Mouse (Mus musculus): ENCODE measurements around the gene Pde3a. TPM values are rescaled to one million over a fixed set of nuclear protein-coding genes. Genes with fewer than 3 reads are reported as not detected.

Pde3a gene
- total and polyA plus RNA-seq, 2 experiments from 2014 or later: 2.0 to 12.1 TPM

DNA sequence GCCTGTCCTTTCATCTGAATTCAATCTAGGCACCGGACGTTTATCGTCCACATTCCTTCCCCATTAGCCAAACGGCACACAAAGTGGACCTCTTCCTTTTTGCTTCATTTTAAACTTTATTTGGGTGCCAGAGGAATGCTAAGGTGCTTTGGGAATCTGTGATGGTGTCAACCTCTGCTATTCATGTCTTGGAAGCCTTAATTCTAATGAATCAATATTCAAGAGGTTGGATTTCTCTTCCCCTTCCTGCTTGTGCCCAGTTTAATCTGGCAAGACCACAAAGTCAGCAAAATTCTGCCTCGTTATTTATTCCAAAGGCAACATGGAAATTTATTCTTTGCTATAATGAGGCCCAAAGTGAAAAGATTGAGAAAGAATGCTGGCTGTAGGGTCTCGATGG lies 281.8 kb downstream of the Pde3a start:
- H3K36me3 ChIP-seq (ENCODE audit: insufficient read depth, low read length): no peaks in the 10 kb centered on the region
- H3K9me3 ChIP-seq (ENCODE audit: low read length): no peaks in the 10 kb centered on the region
- no peak overlapping the region for H3K9ac ChIP-seq (replicated peaks; ENCODE audit: low read length, poor library complexity, severe bottlenecking)
- no peaks in the 10 kb centered on the region for H3K27me3 ChIP-seq (ENCODE audit: insufficient read depth, low read length)
- 79% methylated on average over 6 of the region's 6 CpGs for WGBS
- ATAC-seq (ENCODE audit: low FRiP score) (no peak), DNase-seq (ENCODE audit: low spot score) (no peak)
- no peak for TF ChIP-seq CTCF (IDR thresholded peaks at IDR 0.05)
- no peak overlapping the region for H3K4me2 ChIP-seq (ENCODE audit: low read depth, low read length, poor library complexity, severe bottlenecking)
- no peak overlapping the region for H3K4me3 ChIP-seq (ENCODE audit: low read depth, low read length)
- no peak overlapping the region for H3K27ac ChIP-seq (ENCODE audit: low read depth, low read length)
- H3K4me1 ChIP-seq (ENCODE audit: insufficient read depth, low read length): no peaks in the 10 kb centered on the region

DNA sequence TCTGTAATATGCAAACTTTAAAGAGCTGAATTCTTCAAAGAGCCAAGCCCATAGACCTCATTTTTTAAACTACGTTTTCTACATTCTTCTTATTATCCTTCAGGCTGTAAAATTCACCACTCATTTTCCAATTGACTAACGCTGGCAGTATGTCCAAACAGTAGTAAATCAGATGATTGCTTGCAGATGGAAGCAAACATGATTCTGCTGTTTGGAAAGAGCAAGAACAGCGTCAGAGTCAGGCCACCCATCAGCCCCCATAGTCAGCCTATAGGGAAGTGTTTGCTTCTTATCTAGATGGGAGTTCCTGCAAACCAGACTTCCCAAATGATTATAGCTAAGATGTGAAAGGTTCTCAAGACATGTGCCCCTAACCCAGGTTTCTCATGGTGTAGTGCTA lies 288.2 kb downstream of the Pde3a start:
- ATAC-seq (ENCODE audit: low FRiP score) (no peak), DNase-seq (ENCODE audit: low spot score) (no peak)
- no peak overlapping the region for H3K4me2 ChIP-seq (ENCODE audit: low read depth, low read length, poor library complexity, severe bottlenecking)
- H3K9ac ChIP-seq (replicated peaks; ENCODE audit: low read length, poor library complexity, severe bottlenecking): no peak overlapping the region
- H3K36me3 ChIP-seq (ENCODE audit: insufficient read depth, low read length): no peaks in the 10 kb centered on the region
- no peaks in the 10 kb centered on the region for H3K9me3 ChIP-seq (ENCODE audit: low read length)
- H3K27ac ChIP-seq (ENCODE audit: low read depth, low read length): no peak overlapping the region
- no peak overlapping the region for H3K4me3 ChIP-seq (ENCODE audit: low read depth, low read length)
- no peak for TF ChIP-seq CTCF (IDR thresholded peaks at IDR 0.05)
- H3K4me1 ChIP-seq (ENCODE audit: insufficient read depth, low read length): no peaks in the 10 kb centered on the region
- H3K27me3 ChIP-seq (ENCODE audit: insufficient read depth, low read length): no peaks in the 10 kb centered on the region
- 77% methylated on average over 3 of the region's 3 CpGs for WGBS

DNA sequence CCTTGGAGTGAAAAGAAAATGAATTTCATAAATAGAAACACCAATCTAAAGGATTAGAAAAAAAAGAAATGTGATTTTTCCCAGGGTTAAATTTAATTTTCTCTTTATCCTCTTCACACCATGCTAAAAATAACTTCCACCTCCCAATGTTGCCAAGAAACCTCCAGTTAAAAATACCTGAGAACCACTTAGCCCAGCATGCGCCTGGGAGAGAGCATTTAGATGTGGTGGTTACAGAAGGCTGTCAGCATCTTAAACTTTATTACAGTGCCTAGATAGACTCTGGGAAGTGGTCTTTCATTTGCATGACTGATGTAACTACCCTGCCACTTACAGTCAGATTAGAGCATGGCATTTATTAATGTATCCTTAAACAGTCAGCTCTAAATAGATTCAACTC lies 292.1 kb downstream of the Pde3a start:
- H3K36me3 ChIP-seq (ENCODE audit: insufficient read depth, low read length): no peaks in the 10 kb centered on the region
- H3K4me1 ChIP-seq (ENCODE audit: insufficient read depth, low read length): no peaks in the 10 kb centered on the region
- DNase-seq (ENCODE audit: low spot score): no peak
- H3K9ac ChIP-seq (replicated peaks; ENCODE audit: low read length, poor library complexity, severe bottlenecking): no peak overlapping the region
- TF ChIP-seq CTCF (IDR thresholded peaks at IDR 0.05): no peak
- no peak overlapping the region for H3K4me3 ChIP-seq (ENCODE audit: low read depth, low read length)
- H3K4me2 ChIP-seq (ENCODE audit: low read depth, low read length, poor library complexity, severe bottlenecking): no peak overlapping the region
- H3K27ac ChIP-seq (ENCODE audit: low read depth, low read length): no peak overlapping the region
- H3K9me3 ChIP-seq (ENCODE audit: low read length): no peaks in the 10 kb centered on the region
- H3K27me3 ChIP-seq (ENCODE audit: insufficient read depth, low read length): no peaks in the 10 kb centered on the region
- 75% methylated on average over 1 of the region's 1 CpGs for WGBS
- ATAC-seq (ENCODE audit: low FRiP score): no peak

DNA sequence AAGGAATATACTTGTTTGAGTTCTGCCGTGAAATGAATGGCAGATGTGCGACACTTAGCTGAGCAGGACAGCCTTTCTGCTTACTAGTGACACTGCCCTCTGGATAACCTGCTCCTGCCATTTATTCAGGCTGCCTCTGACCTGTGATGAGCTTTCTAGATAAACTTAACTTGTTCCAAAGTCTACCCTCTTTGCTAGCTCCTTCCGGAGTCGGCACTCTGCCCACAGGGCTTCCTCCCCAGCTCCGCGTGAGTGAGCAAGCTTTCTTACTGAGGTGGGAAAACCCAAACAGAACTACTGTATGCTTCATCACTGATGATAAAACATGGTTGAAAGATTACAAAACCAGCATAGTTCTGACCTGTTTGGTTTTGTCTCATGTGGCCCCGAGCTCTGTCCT lies 294.3 kb downstream of the Pde3a start:
- H3K27ac ChIP-seq (ENCODE audit: low read depth, low read length): no peak overlapping the region
- ATAC-seq (ENCODE audit: low FRiP score): no peak
- H3K4me2 ChIP-seq (ENCODE audit: low read depth, low read length, poor library complexity, severe bottlenecking): no peak overlapping the region
- no peak for DNase-seq (ENCODE audit: low spot score)
- H3K36me3 ChIP-seq (ENCODE audit: insufficient read depth, low read length): no peaks in the 10 kb centered on the region
- no peaks in the 10 kb centered on the region for H3K4me1 ChIP-seq (ENCODE audit: insufficient read depth, low read length)
- no peak for TF ChIP-seq CTCF (IDR thresholded peaks at IDR 0.05)
- H3K4me3 ChIP-seq (ENCODE audit: low read depth, low read length): no peak overlapping the region
- no peaks in the 10 kb centered on the region for H3K27me3 ChIP-seq (ENCODE audit: insufficient read depth, low read length)
- H3K9ac ChIP-seq (replicated peaks; ENCODE audit: low read length, poor library complexity, severe bottlenecking): no peak overlapping the region
- no peaks in the 10 kb centered on the region for H3K9me3 ChIP-seq (ENCODE audit: low read length)
- 87% methylated on average over 7 of the region's 7 CpGs for WGBS

Measured in midbrain, postnatal 0 days (tissue).